Mouse (Mus musculus): ENCODE data around the gene Tmem9. TPM values are rescaled to one million over a fixed set of nuclear protein-coding genes. Genes with fewer than 3 reads are reported as not detected.

Tmem9 gene
- 144 and 146 TPM in 2 replicates for polyA plus RNA-seq (2015; fragmentation: Nextera tagmentation; extraction: Ambion mirVana)

DNA sequence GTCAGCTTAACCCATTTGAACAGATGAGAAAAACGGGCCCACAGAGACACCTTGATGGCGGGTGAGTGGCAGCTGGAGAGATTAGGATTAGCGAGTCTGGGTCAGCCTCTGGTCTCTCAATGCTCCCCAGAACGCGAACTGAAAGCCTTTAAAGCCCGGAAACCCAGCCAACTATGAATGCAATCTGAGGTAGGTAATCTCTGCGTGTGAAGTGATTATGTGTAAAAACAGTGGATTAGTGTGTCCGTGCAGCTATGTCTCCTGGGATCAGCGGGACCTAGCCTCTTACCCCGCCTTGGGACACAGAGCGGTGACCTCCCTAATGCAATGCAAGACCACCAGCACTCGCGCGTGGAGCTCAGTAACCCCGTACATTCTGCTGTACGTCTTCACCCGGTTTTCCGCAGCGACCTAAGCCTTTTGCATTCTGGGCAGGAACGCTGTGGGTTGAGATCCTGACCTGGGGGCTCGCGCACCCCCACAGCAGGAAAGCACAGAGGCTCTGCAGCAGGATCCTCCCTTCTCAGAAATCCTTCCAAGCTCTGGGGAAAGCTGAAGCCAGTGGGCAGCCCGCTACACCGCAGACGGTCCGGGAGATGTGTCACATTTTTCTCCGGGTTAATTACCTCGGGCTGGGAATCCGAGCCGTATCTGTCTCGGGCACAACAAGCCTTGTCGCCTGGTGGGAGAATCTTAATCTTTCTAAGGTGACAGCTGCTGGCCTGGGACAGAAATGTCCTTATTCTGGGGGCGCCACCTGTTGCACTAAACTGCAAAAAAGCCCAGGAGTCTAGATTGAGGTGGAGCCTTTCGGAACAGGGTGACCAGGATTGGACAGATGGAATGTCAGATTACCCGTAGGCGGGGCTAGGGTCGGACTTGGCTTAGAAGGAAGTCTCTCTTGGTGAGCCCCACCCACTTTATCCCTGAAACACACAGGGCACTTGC lies at the start of gene Tmem9:
Gene Tmem9 (plus strand): TSS at position 940 of the 948 bp plus-strand sequence.
- Histone ChIP-seq H3K9me3 (no peaks in the 10 kb centered on the region), H3K4me3 (replicated peaks) (peak within 1 kb of the TSS; percentile 38), H3K4me1 (replicated peaks) (peaks cover 12% of the 10 kb centered on the region), H3K9ac (replicated peaks) (peak within 1 kb of the TSS; percentile 37; the same call in 1 of the 2 replicates), H3K4me2 (replicated peaks) (peak within 1 kb of the TSS; percentile 61), H3K27me3 (peaks cover 28% of the 10 kb centered on the region), H3K27ac (no peak within 1 kb of the TSS), H3K36me3 (no peaks in the 10 kb centered on the region)
- WGBS, result under 1% methylated on average over 37 of the region's 37 CpGs
- peak; percentile 84 for ATAC-seq

DNA sequence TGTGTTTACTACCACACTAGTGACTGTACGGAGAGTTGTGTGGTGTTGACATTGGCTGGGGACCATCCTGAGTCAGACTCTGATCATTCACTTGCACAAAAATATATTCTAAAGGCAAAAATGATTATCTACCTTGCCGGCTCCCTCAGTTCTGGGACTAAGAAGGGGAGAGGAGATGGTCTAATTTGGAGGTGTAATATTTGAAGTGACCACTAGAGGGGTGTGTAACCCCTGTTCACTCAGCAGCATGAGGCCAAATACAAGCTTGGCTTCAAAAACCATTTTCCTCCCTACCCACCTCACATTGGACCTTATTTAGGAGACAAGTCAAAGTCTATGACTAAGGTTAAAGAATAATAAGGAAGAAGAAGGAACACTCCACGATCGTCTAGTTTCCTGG lies 49.5 kb upstream of the Tmem9 start:
- H3K4me3 ChIP-seq (replicated peaks), result no peak overlapping the region
- no peak overlapping the region for H3K9ac ChIP-seq (replicated peaks)
- H3K4me1 ChIP-seq (replicated peaks), result no peaks in the 10 kb centered on the region
- H3K4me2 ChIP-seq (replicated peaks), result no peak overlapping the region
- H3K27ac ChIP-seq, result no peak overlapping the region
- H3K9me3 ChIP-seq, result no peaks in the 10 kb centered on the region
- no peaks in the 10 kb centered on the region for H3K27me3 ChIP-seq
- WGBS, result 54% methylated on average over 4 of the region's 4 CpGs
- ATAC-seq, result peak; percentile 48
- H3K36me3 ChIP-seq, result no peaks in the 10 kb centered on the region

DNA sequence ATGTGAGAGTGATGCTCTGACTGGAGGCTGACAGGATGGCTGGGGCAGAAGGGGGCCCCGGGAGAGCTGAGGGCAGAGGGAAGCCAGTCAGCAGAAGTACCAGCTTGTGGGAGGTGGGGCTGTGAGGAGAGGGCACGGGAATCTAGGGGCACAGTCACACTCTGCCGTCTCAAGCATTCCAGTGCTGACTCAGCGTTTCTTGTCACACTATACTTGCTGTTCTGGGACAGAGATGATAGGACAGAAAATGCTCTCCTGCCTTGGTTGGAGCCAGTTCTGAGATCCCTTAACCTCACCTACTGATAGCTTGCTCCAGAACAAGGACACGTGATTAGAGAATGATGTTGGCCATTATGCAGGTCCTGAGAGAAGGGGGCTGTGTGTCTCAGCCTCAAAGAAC lies 44.8 kb upstream of the Tmem9 start:
- H3K4me1 ChIP-seq (replicated peaks), result 0 out of 2 replicates have a peak, but pooled peaks cover 2% of the 10 kb centered on the region
- WGBS, result 70% methylated on average over 5 of the region's 5 CpGs
- no peak overlapping the region for H3K4me2 ChIP-seq (replicated peaks)
- H3K4me3 ChIP-seq (replicated peaks), result no peak overlapping the region
- no peak for ATAC-seq
- no peaks in the 10 kb centered on the region for H3K36me3 ChIP-seq
- H3K9me3 ChIP-seq, result no peaks in the 10 kb centered on the region
- H3K27ac ChIP-seq, result no peak overlapping the region
- no peaks in the 10 kb centered on the region for H3K27me3 ChIP-seq
- H3K9ac ChIP-seq (replicated peaks), result no peak overlapping the region

DNA sequence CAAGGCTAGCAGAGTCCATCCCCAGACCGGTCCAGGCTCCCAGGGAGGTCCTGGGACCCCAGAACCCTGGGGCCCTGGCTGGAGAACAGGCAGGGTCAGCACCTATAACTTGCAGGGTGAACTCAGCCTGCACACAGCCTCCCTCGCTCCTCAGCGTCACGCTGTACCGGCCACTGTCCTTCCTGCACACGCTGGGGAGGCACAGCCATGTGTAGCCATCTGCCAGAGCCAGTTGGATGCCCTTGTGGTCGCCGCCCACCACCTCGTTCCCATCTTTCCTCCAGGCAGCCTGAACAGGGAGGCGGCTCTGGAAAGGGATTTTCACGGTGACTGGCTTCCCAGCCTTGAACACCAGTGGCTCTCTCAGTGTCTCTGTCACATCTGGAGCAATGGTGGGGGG lies 43.4 kb upstream of the Tmem9 start:
- no peak overlapping the region for H3K9ac ChIP-seq (replicated peaks)
- WGBS, result 57% methylated on average over 11 of the region's 11 CpGs
- H3K27me3 ChIP-seq, result no peaks in the 10 kb centered on the region
- no peak overlapping the region for H3K27ac ChIP-seq
- H3K36me3 ChIP-seq, result no peaks in the 10 kb centered on the region
- H3K9me3 ChIP-seq, result no peaks in the 10 kb centered on the region
- 0 out of 2 replicates have a peak, but pooled peaks cover 2% of the 10 kb centered on the region for H3K4me1 ChIP-seq (replicated peaks)
- no peak overlapping the region for H3K4me2 ChIP-seq (replicated peaks)
- no peak overlapping the region for H3K4me3 ChIP-seq (replicated peaks)
- no peak for ATAC-seq

DNA sequence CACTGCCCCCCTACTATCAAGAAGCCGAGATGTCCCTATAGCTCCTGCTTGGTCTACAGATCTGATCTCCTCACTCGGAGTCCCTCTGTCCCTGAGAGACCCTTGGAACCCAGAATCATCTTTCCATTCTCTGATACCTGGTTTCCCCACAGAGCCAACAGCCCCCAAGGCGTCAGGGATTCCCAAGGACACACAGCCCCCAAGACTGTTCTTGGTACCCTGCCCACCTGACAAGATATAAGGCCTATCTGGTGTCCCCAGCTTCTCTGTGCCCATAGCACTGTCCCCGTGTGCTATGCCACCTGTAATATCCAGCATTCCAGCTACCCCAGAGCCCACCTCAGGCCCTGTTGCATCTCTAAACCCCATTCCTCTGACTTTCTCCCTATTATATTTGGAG lies 40.2 kb upstream of the Tmem9 start:
- 86% methylated on average over 4 of the region's 4 CpGs for WGBS

DNA sequence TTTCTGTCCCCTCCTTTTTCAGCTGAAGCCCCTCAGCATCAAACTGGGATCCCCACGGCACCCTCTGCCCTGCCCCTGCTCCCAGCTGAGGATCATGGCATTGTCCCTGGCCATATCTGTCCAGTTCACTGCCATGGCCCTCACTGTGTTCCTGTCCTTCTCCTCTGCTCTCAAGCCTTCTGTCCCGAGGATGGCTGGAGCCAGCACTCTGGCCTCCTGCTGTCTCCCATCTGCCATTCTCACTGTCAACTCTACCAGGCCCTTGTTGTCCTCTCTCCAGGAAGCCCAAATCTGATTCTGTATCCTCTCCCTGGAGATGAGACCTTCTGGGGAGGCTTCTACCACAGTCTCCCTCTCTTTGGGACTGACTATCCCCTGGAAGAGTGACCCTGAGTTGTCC lies 37.5 kb upstream of the Tmem9 start:
- no peak overlapping the region for H3K27ac ChIP-seq
- no peaks in the 10 kb centered on the region for H3K27me3 ChIP-seq
- H3K36me3 ChIP-seq, result no peaks in the 10 kb centered on the region
- no peaks in the 10 kb centered on the region for H3K9me3 ChIP-seq
- no peak overlapping the region for H3K4me3 ChIP-seq (replicated peaks)
- WGBS, result 68% methylated on average over 2 of the region's 2 CpGs
- no peaks in the 10 kb centered on the region for H3K4me1 ChIP-seq (replicated peaks)
- no peak for ATAC-seq
- no peak overlapping the region for H3K9ac ChIP-seq (replicated peaks)
- H3K4me2 ChIP-seq (replicated peaks), result no peak overlapping the region

More for the DNA sequence above, 40.2 kb upstream of the Tmem9 start:
- ATAC-seq, result no peak
- Histone ChIP-seq H3K9ac (replicated peaks) (no peak overlapping the region), H3K4me3 (replicated peaks) (no peak overlapping the region), H3K4me2 (replicated peaks) (no peak overlapping the region), H3K36me3 (no peaks in the 10 kb centered on the region), H3K9me3 (no peaks in the 10 kb centered on the region), H3K27ac (no peak overlapping the region), H3K4me1 (replicated peaks) (0 out of 2 replicates have a peak, but pooled peaks cover 2% of the 10 kb centered on the region), H3K27me3 (no peaks in the 10 kb centered on the region)

DNA sequence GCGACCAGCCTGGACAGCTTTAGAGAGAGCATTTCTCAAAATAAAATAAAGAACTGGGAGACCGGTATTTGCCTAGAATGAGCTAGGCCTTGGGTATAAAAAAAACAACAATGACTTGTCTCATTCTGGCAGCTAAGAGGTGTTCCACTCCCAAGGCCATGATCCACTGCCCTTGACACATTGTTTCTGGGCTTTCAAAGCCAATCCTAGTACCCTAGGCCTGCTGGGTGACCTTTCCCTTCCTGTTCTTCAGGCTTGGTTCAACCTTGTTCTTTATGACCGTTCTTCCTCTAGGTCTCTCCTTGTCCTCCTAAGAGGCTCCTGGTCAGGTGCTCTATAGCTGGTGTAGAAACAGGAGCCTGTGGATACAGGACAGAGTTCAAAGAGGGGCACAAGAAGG lies 35.4 kb upstream of the Tmem9 start:
- H3K4me3 ChIP-seq (replicated peaks), result no peak overlapping the region
- no peak overlapping the region for H3K27ac ChIP-seq
- no peak overlapping the region for H3K4me2 ChIP-seq (replicated peaks)
- H3K9ac ChIP-seq (replicated peaks), result no peak overlapping the region
- ATAC-seq, result no peak
- no peaks in the 10 kb centered on the region for H3K9me3 ChIP-seq
- H3K36me3 ChIP-seq, result no peaks in the 10 kb centered on the region
- H3K4me1 ChIP-seq (replicated peaks), result no peaks in the 10 kb centered on the region
- no peaks in the 10 kb centered on the region for H3K27me3 ChIP-seq
- WGBS, result 90% methylated on average over 3 of the region's 3 CpGs

DNA sequence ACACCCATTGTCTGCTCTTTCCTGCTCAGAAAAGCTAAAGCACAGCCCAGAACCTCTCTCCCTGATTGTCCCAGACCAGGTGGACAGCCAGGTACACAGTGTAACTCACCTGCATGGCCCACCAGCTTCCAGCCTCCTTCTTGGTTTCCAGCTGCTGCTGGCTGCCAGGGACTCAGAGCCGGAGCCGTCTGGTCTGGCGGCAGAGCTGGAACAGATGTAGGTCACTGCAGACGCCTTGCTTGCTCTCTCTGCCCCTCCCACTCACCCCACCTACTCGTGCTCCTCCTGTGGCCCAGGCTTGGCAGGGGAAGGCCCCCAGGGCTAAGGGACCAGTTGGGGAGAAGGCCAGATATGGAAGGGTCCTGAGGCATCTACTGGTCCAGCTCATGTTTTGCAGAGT lies 23.8 kb upstream of the Tmem9 start:
- 65% methylated on average over 5 of the region's 5 CpGs for WGBS
- ATAC-seq, result no peak

DNA sequence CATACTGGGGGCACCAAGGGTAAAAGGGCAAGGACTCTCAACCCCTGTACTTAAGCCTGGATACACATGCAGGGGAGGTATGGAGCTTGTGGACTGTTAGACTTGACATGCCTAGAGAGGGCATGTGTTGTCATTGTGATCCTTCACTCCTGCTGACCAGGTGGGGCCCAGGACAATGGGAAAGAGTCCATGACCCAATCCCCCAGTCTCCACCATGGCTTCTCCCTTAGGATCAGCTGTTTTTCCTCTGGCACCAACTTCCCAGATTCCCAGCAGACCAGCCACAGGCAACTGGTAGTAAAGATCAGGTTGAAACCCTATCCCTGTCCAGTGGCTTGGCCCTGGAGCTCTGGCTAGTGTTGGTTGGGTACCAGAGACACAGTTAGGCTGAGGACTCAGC lies 18.1 kb upstream of the Tmem9 start:
- H3K9me3 ChIP-seq, result no peaks in the 10 kb centered on the region
- H3K4me2 ChIP-seq (replicated peaks), result no peak overlapping the region
- H3K4me3 ChIP-seq (replicated peaks), result no peak overlapping the region
- no peaks in the 10 kb centered on the region for H3K36me3 ChIP-seq
- no peak for ATAC-seq
- H3K27ac ChIP-seq, result no peak overlapping the region
- H3K9ac ChIP-seq (replicated peaks), result no peak overlapping the region
- H3K27me3 ChIP-seq, result no peaks in the 10 kb centered on the region
- no peaks in the 10 kb centered on the region for H3K4me1 ChIP-seq (replicated peaks)

More for the DNA sequence above, 23.8 kb upstream of the Tmem9 start:
- no peak overlapping the region for H3K27ac ChIP-seq
- H3K4me3 ChIP-seq (replicated peaks), result no peak overlapping the region
- H3K27me3 ChIP-seq, result 0 out of 2 replicates have a peak, but pooled peaks cover 7% of the 10 kb centered on the region
- no peak overlapping the region for H3K4me2 ChIP-seq (replicated peaks)
- H3K4me1 ChIP-seq (replicated peaks), result no peaks in the 10 kb centered on the region
- no peaks in the 10 kb centered on the region for H3K9me3 ChIP-seq
- no peaks in the 10 kb centered on the region for H3K36me3 ChIP-seq
- no peak overlapping the region for H3K9ac ChIP-seq (replicated peaks)

DNA sequence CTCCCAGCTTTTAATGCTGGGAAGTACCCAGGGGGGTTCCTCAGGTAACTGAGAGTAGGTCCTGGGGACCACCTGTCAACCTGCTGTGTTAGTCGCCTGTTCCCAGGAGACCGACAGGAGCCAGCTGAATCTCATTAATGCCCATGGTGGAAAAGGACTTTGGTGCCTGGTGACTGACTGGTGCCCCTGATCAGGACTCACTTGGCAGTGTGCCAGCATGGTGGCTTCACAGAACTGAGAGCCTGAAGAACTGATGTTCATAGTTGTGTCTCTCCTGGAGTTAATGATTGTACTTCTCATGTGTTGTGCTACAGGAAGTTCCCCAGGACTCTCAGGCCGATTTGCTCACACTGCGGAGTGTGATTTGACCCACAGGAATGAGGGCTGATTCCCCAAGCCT lies 14.5 kb upstream of the Tmem9 start:
- no peak overlapping the region for H3K4me3 ChIP-seq (replicated peaks)
- H3K27me3 ChIP-seq, result no peaks in the 10 kb centered on the region
- H3K9me3 ChIP-seq, result no peaks in the 10 kb centered on the region
- no peak overlapping the region for H3K9ac ChIP-seq (replicated peaks)
- no peaks in the 10 kb centered on the region for H3K4me1 ChIP-seq (replicated peaks)
- 89% methylated on average over 4 of the region's 4 CpGs for WGBS
- no peak overlapping the region for H3K27ac ChIP-seq
- H3K36me3 ChIP-seq, result no peaks in the 10 kb centered on the region
- no peak for ATAC-seq
- H3K4me2 ChIP-seq (replicated peaks), result no peak overlapping the region

DNA sequence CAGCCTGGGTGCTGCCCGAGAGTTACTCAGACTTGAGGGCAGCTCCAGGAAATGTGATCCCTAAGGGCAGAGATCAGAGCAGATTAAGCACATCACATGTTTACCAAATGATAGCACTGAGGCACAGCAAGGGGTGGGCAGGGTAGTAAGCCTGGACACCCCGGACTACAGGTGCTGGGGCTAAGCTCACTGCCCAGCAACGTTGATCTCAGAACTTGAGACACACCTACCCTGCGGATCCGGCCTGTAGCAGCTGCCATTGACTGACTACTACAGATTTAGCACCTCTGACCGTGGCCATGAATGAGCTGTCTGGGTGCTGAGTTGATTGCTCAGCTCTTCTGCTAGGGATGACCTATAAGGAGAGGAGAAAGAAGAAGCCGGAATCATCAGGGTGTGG lies 10.4 kb upstream of the Tmem9 start:
- Histone ChIP-seq H3K4me3 (replicated peaks) (no peak overlapping the region), H3K4me1 (replicated peaks) (no peaks in the 10 kb centered on the region), H3K27me3 (no peaks in the 10 kb centered on the region), H3K9me3 (no peaks in the 10 kb centered on the region), H3K4me2 (replicated peaks) (no peak overlapping the region), H3K27ac (no peak overlapping the region), H3K9ac (replicated peaks) (no peak overlapping the region), H3K36me3 (no peaks in the 10 kb centered on the region)
- no peak for ATAC-seq
- 74% methylated on average over 7 of the region's 7 CpGs for WGBS

DNA sequence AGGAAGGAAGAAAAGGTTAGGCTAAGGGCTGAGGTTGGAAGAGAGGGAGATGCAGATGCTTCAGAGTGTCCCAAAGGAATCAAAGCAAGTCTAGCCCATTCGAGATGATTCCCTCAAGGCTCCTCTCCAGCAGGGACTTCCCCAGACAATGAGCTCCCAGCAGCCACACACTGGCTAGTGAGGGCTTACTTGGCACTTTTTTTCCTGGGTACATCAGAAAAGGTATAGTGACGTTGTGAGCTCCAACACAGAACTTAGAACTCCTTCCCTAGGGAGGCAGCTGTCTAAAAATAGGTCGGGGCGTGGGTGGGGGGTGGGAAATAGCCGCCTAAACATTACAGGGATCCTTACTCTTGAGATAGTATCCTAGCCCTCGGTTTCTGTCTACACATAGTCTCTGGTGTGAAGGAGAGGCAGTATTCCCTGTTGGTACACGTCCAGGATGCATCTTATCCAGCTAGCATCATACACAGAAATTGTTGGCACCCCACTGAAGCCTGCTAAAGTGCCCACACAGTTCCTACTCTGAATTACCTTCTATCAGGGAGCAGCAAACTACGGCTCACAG lies 8.1 kb upstream of the Tmem9 start:
- Histone ChIP-seq H3K9me3 (no peaks in the 10 kb centered on the region), H3K4me1 (replicated peaks) (no peaks in the 10 kb centered on the region), H3K4me3 (replicated peaks) (no peak overlapping the region), H3K9ac (replicated peaks) (no peak overlapping the region), H3K4me2 (replicated peaks) (no peak overlapping the region), H3K27me3 (no peaks in the 10 kb centered on the region; the same call in 1 of the 2 replicates), H3K27ac (no peak overlapping the region), H3K36me3 (no peaks in the 10 kb centered on the region)
- no peak for ATAC-seq
- WGBS, result 67% methylated on average over 8 of the region's 8 CpGs
